Mouse (Mus musculus): Measurements from ENCODE around the gene Rbms3. TPM values are rescaled to one million over a fixed set of nuclear protein-coding genes. Genes with fewer than 3 reads are reported as not detected.
A peak's percentile ranks its signal among the peaks of the same experiment; 100 is the strongest.

Gene Rbms3
- total RNA-seq, 2 experiments from 2014 or later = 47.3 to 59.2 TPM

GRCm38 (mm10) chr9:116912493-116912847, 717.2 kb downstream of the Rbms3 start:
- no peak for DNase-seq (ENCODE audit: low spot score in 2 of 2)

GRCm38 (mm10) chr9:116911781-116912492, 717.8 kb downstream of the Rbms3 start:
- DNase-seq (ENCODE audit: low spot score in 2 of 2) = no peak

- no peak for DNase-seq (ENCODE audit: low spot score in 2 of 2)
Measured at GRCm38 (mm10) chr9:116909511-116909910, 720.2 kb downstream of the Rbms3 start.

- no peak for DNase-seq (ENCODE audit: low spot score in 2 of 2)
Measured at GRCm38 (mm10) chr9:116906955-116907354, 722.8 kb downstream of the Rbms3 start.

GRCm38 (mm10) chr9:116905646-116906045, 724.1 kb downstream of the Rbms3 start:
- no peak for DNase-seq (ENCODE audit: low spot score in 2 of 2)

GRCm38 (mm10) chr9:116903304-116903993, 726.3 kb downstream of the Rbms3 start:
- DNase-seq (ENCODE audit: low spot score in 2 of 2) = no peak

- DNase-seq (ENCODE audit: low spot score in 2 of 2) = no peak
Measured at GRCm38 (mm10) chr9:116899403-116899802, 730.3 kb downstream of the Rbms3 start.

GRCm38 (mm10) chr9:116886973-116887680, 742.6 kb downstream of the Rbms3 start:
- no peak for DNase-seq (ENCODE audit: low spot score in 2 of 2)

GRCm38 (mm10) chr9:116885617-116886016, 744.1 kb downstream of the Rbms3 start:
- no peak for DNase-seq (ENCODE audit: low spot score in 2 of 2)

GRCm38 (mm10) chr9:116880503-116880902, 749.2 kb downstream of the Rbms3 start:
- DNase-seq (ENCODE audit: low spot score in 2 of 2) = no peak

GRCm38 (mm10) chr9:116879600-116880457, 749.9 kb downstream of the Rbms3 start:
- DNase-seq (ENCODE audit: low spot score in 2 of 2) = no peak

- no peak for DNase-seq (ENCODE audit: low spot score in 2 of 2)
Measured at GRCm38 (mm10) chr9:116876786-116877185, 752.9 kb downstream of the Rbms3 start.

- no peak for DNase-seq (ENCODE audit: low spot score in 2 of 2)
Measured at GRCm38 (mm10) chr9:116873976-116874320, 755.8 kb downstream of the Rbms3 start.

- DNase-seq (ENCODE audit: low spot score in 2 of 2) = peak; percentile 5 to 11
Measured at GRCm38 (mm10) chr9:116873033-116873975, 756.4 kb downstream of the Rbms3 start.

GRCm38 (mm10) chr9:116872346-116872745, 757.4 kb downstream of the Rbms3 start:
- no peak for DNase-seq (ENCODE audit: low spot score in 2 of 2)

- no peak for DNase-seq (ENCODE audit: low spot score in 2 of 2)
Measured at GRCm38 (mm10) chr9:116871576-116871975, 758.1 kb downstream of the Rbms3 start.

- DNase-seq (ENCODE audit: low spot score in 2 of 2) = no peak
Measured at GRCm38 (mm10) chr9:116866060-116866459, 763.7 kb downstream of the Rbms3 start.

- no peak for DNase-seq (ENCODE audit: low spot score in 2 of 2)
Measured at GRCm38 (mm10) chr9:116863626-116864025, 766.1 kb downstream of the Rbms3 start.

GRCm38 (mm10) chr9:116862341-116862740, 767.4 kb downstream of the Rbms3 start:
- no peak for DNase-seq (ENCODE audit: low spot score in 2 of 2)
